Mouse (Mus musculus) embryonic fibroblast, embryonic 13.5 days (primary cell): ENCODE data around the gene Ppp1r15a.

Experiments used
- CTCF ChIP-seq: IDR thresholded peaks from 2 replicates; pipeline ENCODE4 v1.5.1; 2011; ENCODE audit warnings: mild to moderate bottlenecking, control low read depth, low read length, moderate library complexity, borderline replicate concordance; ENCODE audit not compliant: insufficient read depth
- POLR2A ChIP-seq: IDR thresholded peaks from 2 replicates; pipeline ENCODE4 v1.6.1; 2011; ENCODE audit warnings: low read depth, mild to moderate bottlenecking, control low read depth, low read length, moderate library complexity

DNA sequence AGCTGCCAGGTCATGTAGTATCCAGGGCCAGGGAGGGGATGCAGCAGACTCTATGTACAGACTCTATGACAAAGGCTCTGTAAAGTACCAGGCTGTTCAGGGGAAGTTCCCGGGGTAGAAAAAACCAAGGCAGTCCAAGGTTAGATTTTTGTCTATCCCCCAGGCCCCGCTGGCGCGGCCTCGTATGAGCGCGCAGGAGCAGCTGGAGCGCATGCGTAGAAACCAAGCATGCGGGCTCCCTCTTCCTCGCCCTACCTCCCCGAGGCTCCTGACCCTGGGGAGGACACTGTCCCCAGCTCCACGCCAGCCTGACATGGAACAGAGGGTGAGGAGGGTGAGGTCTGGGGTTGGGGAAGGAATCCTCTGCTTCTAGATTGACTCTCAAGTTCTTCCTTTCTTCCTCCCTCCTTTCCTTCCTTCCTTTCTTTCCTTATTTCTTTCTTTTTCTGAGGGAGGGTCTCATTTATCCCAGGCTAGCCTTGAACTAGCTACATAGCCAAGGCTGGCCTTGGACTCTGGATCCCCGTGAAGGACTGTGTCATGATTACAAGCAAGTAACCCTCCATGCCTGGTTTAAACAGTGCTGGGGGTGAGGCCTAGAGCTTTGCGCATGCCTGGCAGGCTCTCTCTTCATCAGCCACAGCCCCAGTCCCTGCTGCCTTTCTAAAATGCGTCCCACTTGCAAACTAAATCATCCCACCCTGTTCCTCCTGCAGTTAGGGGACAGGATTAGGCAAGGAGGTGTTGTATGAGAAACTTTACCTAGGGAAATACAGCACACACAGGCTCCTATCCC, 23.8 kb upstream of the Ppp1r15a start:
- TF ChIP-seq CTCF (no peak), POLR2A (no peak)
